ENCODE assay signal across 18 mouse cellular contexts in the genomic region with DNA sequence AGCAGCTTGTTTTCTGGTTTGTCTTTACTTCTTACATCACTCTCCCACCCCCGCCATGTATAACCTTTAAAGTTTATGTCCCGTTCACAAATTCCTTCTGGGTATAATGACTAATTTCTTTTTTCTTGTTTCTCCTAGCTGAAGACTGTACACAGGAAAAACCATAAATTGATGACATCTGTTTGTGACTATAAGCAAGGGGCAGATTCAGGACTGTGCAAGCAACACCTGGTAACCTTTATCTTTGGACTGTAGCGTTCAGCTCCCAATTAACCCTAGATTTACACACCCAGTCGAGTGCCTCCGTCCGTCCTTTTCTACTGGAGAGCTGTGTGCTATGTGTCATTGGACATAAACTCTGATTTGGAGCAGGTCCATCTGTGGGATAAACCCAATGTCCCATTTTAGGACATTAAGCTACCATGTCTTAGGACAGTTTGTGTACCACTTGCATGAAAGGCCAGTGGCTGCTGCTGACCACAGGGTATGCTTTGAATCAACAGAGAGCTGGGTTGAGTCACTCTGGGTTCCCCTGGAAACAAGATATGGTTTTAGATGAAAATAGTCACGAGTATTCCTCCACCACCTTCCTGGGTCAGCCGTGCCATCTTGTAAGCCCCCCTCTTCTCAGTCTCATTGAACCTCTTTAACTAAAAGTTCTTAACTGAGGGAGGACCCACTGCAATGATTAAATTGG.
DNase-seq lines count a peak whose midpoint lies in the region; TF ChIP-seq lines count a peak whose summit lies in the region.
"Had no signal": no experiment of that assay in that cellular context is flagged by ENCODE, and none has a peak within 500 bp of the region (broad histone marks: within the 10 kb centered on the region; RNA-seq: fewer than 3 reads in every experiment).

No protein-coding gene starts in this region.

- H3K79me2 ChIP-seq in myocyte (ENCODE audit: control insufficient read depth, insufficient read depth), result no peaks in the 10 kb centered on the region

- H3K27me3 ChIP-seq in myocyte (ENCODE audit: control insufficient read depth, insufficient read depth, insufficient read length), result no peaks in the 10 kb centered on the region
- H3K27me3 ChIP-seq: embryonic facial prominence, embryonic 13.5 days; hindbrain, embryonic 12.5 days had no signal

- no peak for TF ChIP-seq POLR2A in myocyte (IDR thresholded peaks at IDR 0.05; ENCODE audit: insufficient read length, low read depth)

- no peak overlapping the region for H3K4me3 ChIP-seq in myocyte
- H3K4me3 ChIP-seq: embryonic facial prominence, embryonic 13.5 days; gastrocnemius, adult 2 months; hindbrain, embryonic 12.5 days had no signal

- peak; percentile 50 to 53 for DNase-seq in adrenal gland, adult (ENCODE audit: inconsistent age in 2 of 2, low spot score in 1 of 2)
- DNase-seq in adrenal gland, adult 2 months, result no peak
- DNase-seq in 3134 (ENCODE audit: extremely low read depth, insufficient read length, low spot score) (peak; percentile 42), NIH3T3 (ENCODE audit: low read depth) (peak; percentile 67)
- no peak for DNase-seq in thymus, postnatal 0 days (ENCODE audit: low spot score)
- no peak for DNase-seq in cerebellum, postnatal 10 days
- DNase-seq: adrenal gland, postnatal 25 days; cerebellum, adult 2 months; cerebellum, postnatal 14 days; embryo, embryonic 11 days; gastrocnemius, adult 2 months; gastrocnemius, postnatal 25 days; heart, postnatal 10 days; heart, postnatal 4 days had no signal

- no peak overlapping the region for H3ac ChIP-seq in myocyte (ENCODE audit: control insufficient read depth, insufficient read length)

- H3K4me2 ChIP-seq in myocyte (ENCODE audit: low read depth), result peak overlapping the region; percentile 35
- H3K4me2 ChIP-seq: embryonic facial prominence, embryonic 13.5 days; hindbrain, embryonic 12.5 days had no signal

- no peaks in the 10 kb centered on the region for H3K36me3 ChIP-seq in myocyte (ENCODE audit: control insufficient read depth, insufficient read depth)
- H3K36me3 ChIP-seq: embryonic facial prominence, embryonic 13.5 days; G1E; hindbrain, embryonic 12.5 days had no signal

TF ChIP-seq in myocyte, 11 proteins besides CTCF, POLR2A, EP300 and RAD21:
- TF ChIP-seq TCF3 (IDR thresholded peaks at IDR 0.05; ENCODE audit: insufficient read length, low read depth), result no peak
- no peak for TF ChIP-seq USF1 (IDR thresholded peaks at IDR 0.05; ENCODE audit: low read depth)
- TF ChIP-seq MYOD1 (IDR thresholded peaks at IDR 0.05; ENCODE audit: control insufficient read depth in 1 of 3, insufficient read length in 2 of 3, low read depth in 2 of 3), result no peak
- TF ChIP-seq CEBPB (IDR thresholded peaks at IDR 0.05; ENCODE audit: insufficient read depth, poor library complexity, severe bottlenecking), result no peak
- no peak for TF ChIP-seq MYOG (IDR thresholded peaks at IDR 0.05; ENCODE audit: control insufficient read depth in 1 of 3, insufficient read depth in 1 of 3, insufficient read length in 2 of 3, low read depth in 2 of 3)

Comparison
In these comparisons a context has a peak if more than half of its experiments do, and no peak if none do; other contexts are left out.
1. DNase-seq: peak in adrenal gland, adult (2 of 2), 3134 (single experiment) and NIH3T3 (single experiment); none in adrenal gland, adult 2 months (single experiment), thymus, postnatal 0 days (single experiment) and cerebellum, postnatal 10 days (0 of 2).